Mouse (Mus musculus): Measurements from ENCODE around the gene Prrt3. TPM values are rescaled to one million over a fixed set of nuclear protein-coding genes. Genes with fewer than 3 reads are reported as not detected.

Prrt3 gene
- polyA plus RNA-seq, 1 experiment from 2014 or later, result 0.97 TPM

GRCm38 (mm10) chr6:113514600-113514999, 12.9 kb upstream of the Prrt3 start:
- Histone ChIP-seq H3K4me3 (ENCODE audit: low read length) (no peak overlapping the region), H3K36me3 (ENCODE audit: insufficient read depth, low read length) (peaks cover 61% of the 10 kb centered on the region), H3K27ac (ENCODE audit: low read length) (no peak overlapping the region), H3K4me1 (ENCODE audit: insufficient read depth, low read length) (no peaks in the 10 kb centered on the region), H3K4me2 (replicated peaks; ENCODE audit: low read depth, low read length) (no peak overlapping the region), H3K9ac (replicated peaks; ENCODE audit: low read length) (no peak overlapping the region), H3K27me3 (ENCODE audit: insufficient read depth, low read length) (no peaks in the 10 kb centered on the region), H3K9me3 (ENCODE audit: low read length) (no peaks in the 10 kb centered on the region)
- no peak for ATAC-seq (ENCODE audit: low FRiP score, low TSS enrichment)
- 98% methylated on average over 3 of the region's 3 CpGs for WGBS

- Histone ChIP-seq H3K4me2 (replicated peaks; ENCODE audit: low read depth, low read length) (no peak overlapping the region), H3K36me3 (ENCODE audit: insufficient read depth, low read length) (peaks cover 55% of the 10 kb centered on the region), H3K9me3 (ENCODE audit: low read length) (no peaks in the 10 kb centered on the region), H3K9ac (replicated peaks; ENCODE audit: low read length) (no peak overlapping the region), H3K4me1 (ENCODE audit: insufficient read depth, low read length) (no peaks in the 10 kb centered on the region), H3K4me3 (ENCODE audit: low read length) (no peak overlapping the region), H3K27ac (ENCODE audit: low read length) (no peak overlapping the region), H3K27me3 (ENCODE audit: insufficient read depth, low read length) (no peaks in the 10 kb centered on the region)
- ATAC-seq (ENCODE audit: low FRiP score, low TSS enrichment), result no peak
- 94% methylated on average over 6 of the region's 6 CpGs for WGBS
Observed at GRCm38 (mm10) chr6:113513944-113514343, 12.2 kb upstream of the Prrt3 start.

- ATAC-seq (ENCODE audit: low FRiP score, low TSS enrichment), result 0 out of 2 replicates have a peak, but pooled peaks have one; percentile 15
- H3K4me1 ChIP-seq (ENCODE audit: insufficient read depth, low read length), result 0 out of 2 replicates have a peak, but pooled peaks cover 4% of the 10 kb centered on the region
- no peaks in the 10 kb centered on the region for H3K27me3 ChIP-seq (ENCODE audit: insufficient read depth, low read length)
- no peaks in the 10 kb centered on the region for H3K9me3 ChIP-seq (ENCODE audit: low read length)
- H3K9ac ChIP-seq (replicated peaks; ENCODE audit: low read length), result no peak overlapping the region
- WGBS, result 39% methylated on average over 5 of the region's 5 CpGs
- no peak overlapping the region for H3K4me2 ChIP-seq (replicated peaks; ENCODE audit: low read depth, low read length)
- H3K36me3 ChIP-seq (ENCODE audit: insufficient read depth, low read length), result peaks cover 7% of the 10 kb centered on the region
- no peak overlapping the region for H3K4me3 ChIP-seq (ENCODE audit: low read length)
- no peak overlapping the region for H3K27ac ChIP-seq (ENCODE audit: low read length)
Observed at GRCm38 (mm10) chr6:113508947-113509280, 7.2 kb upstream of the Prrt3 start.

GRCm38 (mm10) chr6:113508272-113508946, 6.7 kb upstream of the Prrt3 start:
- WGBS, result 58% methylated on average over 7 of the region's 7 CpGs
- no peaks in the 10 kb centered on the region for H3K9me3 ChIP-seq (ENCODE audit: low read length)
- H3K9ac ChIP-seq (replicated peaks; ENCODE audit: low read length), result no peak overlapping the region
- H3K4me1 ChIP-seq (ENCODE audit: insufficient read depth, low read length), result 0 out of 2 replicates have a peak, but pooled peaks cover 4% of the 10 kb centered on the region
- H3K4me3 ChIP-seq (ENCODE audit: low read length), result no peak overlapping the region
- H3K27me3 ChIP-seq (ENCODE audit: insufficient read depth, low read length), result no peaks in the 10 kb centered on the region
- 0 out of 2 replicates have a peak, but pooled peaks have one; percentile 6 for ATAC-seq (ENCODE audit: low FRiP score, low TSS enrichment)
- H3K27ac ChIP-seq (ENCODE audit: low read length), result no peak overlapping the region
- peaks cover 2% of the 10 kb centered on the region; the same call in 1 of the 2 replicates for H3K36me3 ChIP-seq (ENCODE audit: insufficient read depth, low read length)
- no peak overlapping the region for H3K4me2 ChIP-seq (replicated peaks; ENCODE audit: low read depth, low read length)

- Histone ChIP-seq H3K4me3 (ENCODE audit: low read length) (no peak overlapping the region), H3K4me2 (replicated peaks; ENCODE audit: low read depth, low read length) (no peak overlapping the region), H3K36me3 (ENCODE audit: insufficient read depth, low read length) (no peaks in the 10 kb centered on the region), H3K4me1 (ENCODE audit: insufficient read depth, low read length) (0 out of 2 replicates have a peak, but pooled peaks cover 4% of the 10 kb centered on the region), H3K27me3 (ENCODE audit: insufficient read depth, low read length) (peaks cover 6% of the 10 kb centered on the region), H3K9ac (replicated peaks; ENCODE audit: low read length) (no peak overlapping the region), H3K9me3 (ENCODE audit: low read length) (no peaks in the 10 kb centered on the region), H3K27ac (ENCODE audit: low read length) (no peak overlapping the region)
- no peak for ATAC-seq (ENCODE audit: low FRiP score, low TSS enrichment)
Observed at GRCm38 (mm10) chr6:113507130-113507529, 5.4 kb upstream of the Prrt3 start.

GRCm38 (mm10) chr6:113505689-113506088, 4.0 kb upstream of the Prrt3 start:
- WGBS, result 83% methylated on average over 1 of the region's 1 CpGs
- Histone ChIP-seq H3K9ac (replicated peaks; ENCODE audit: low read length) (no peak overlapping the region), H3K4me1 (ENCODE audit: insufficient read depth, low read length) (peaks cover 8% of the 10 kb centered on the region), H3K36me3 (ENCODE audit: insufficient read depth, low read length) (no peaks in the 10 kb centered on the region), H3K9me3 (ENCODE audit: low read length) (no peaks in the 10 kb centered on the region), H3K27ac (ENCODE audit: low read length) (no peak overlapping the region), H3K27me3 (ENCODE audit: insufficient read depth, low read length) (peaks cover 19% of the 10 kb centered on the region), H3K4me3 (ENCODE audit: low read length) (no peak overlapping the region), H3K4me2 (replicated peaks; ENCODE audit: low read depth, low read length) (no peak overlapping the region)
- ATAC-seq (ENCODE audit: low FRiP score, low TSS enrichment), result no peak

- Histone ChIP-seq H3K9ac (replicated peaks; ENCODE audit: low read length) (no peak overlapping the region), H3K36me3 (ENCODE audit: insufficient read depth, low read length) (no peaks in the 10 kb centered on the region), H3K4me2 (replicated peaks; ENCODE audit: low read depth, low read length) (no peak overlapping the region), H3K4me3 (ENCODE audit: low read length) (no peak overlapping the region), H3K27ac (ENCODE audit: low read length) (no peak overlapping the region), H3K27me3 (ENCODE audit: insufficient read depth, low read length) (peaks cover 20% of the 10 kb centered on the region), H3K4me1 (ENCODE audit: insufficient read depth, low read length) (peaks cover 5% of the 10 kb centered on the region), H3K9me3 (ENCODE audit: low read length) (no peaks in the 10 kb centered on the region)
- 91% methylated on average over 2 of the region's 2 CpGs for WGBS
- ATAC-seq (ENCODE audit: low FRiP score, low TSS enrichment), result no peak
Observed at GRCm38 (mm10) chr6:113502801-113503200, 1.1 kb upstream of the Prrt3 start.

- Histone ChIP-seq H3K4me2 (replicated peaks; ENCODE audit: low read depth, low read length) (no peak overlapping the region), H3K27ac (ENCODE audit: low read length) (no peak overlapping the region), H3K4me3 (ENCODE audit: low read length) (no peak overlapping the region), H3K27me3 (ENCODE audit: insufficient read depth, low read length) (peaks cover 34% of the 10 kb centered on the region), H3K4me1 (ENCODE audit: insufficient read depth, low read length) (peaks cover 10% of the 10 kb centered on the region), H3K9me3 (ENCODE audit: low read length) (no peaks in the 10 kb centered on the region), H3K36me3 (ENCODE audit: insufficient read depth, low read length) (no peaks in the 10 kb centered on the region), H3K9ac (replicated peaks; ENCODE audit: low read length) (no peak overlapping the region)
- 69% methylated on average over 6 of the region's 6 CpGs for WGBS
- no peak for ATAC-seq (ENCODE audit: low FRiP score, low TSS enrichment)
Observed at GRCm38 (mm10) chr6:113499346-113499745, 2.4 kb downstream of the Prrt3 start.

GRCm38 (mm10) chr6:113495071-113495675, 6.6 kb downstream of the Prrt3 start:
- H3K4me1 ChIP-seq (ENCODE audit: insufficient read depth, low read length), result peaks cover 5% of the 10 kb centered on the region; the same call in 1 of the 2 replicates
- H3K9ac ChIP-seq (replicated peaks; ENCODE audit: low read length), result 0 out of 2 replicates have a peak overlapping the region, but pooled peaks have one; percentile 53
- H3K27me3 ChIP-seq (ENCODE audit: insufficient read depth, low read length), result peaks cover 13% of the 10 kb centered on the region; the same call in 1 of the 2 replicates
- no peaks in the 10 kb centered on the region for H3K9me3 ChIP-seq (ENCODE audit: low read length)
- H3K4me2 ChIP-seq (replicated peaks; ENCODE audit: low read depth, low read length), result peak overlapping the region; percentile 58
- peaks cover 16% of the 10 kb centered on the region; the same call in 1 of the 2 replicates for H3K36me3 ChIP-seq (ENCODE audit: insufficient read depth, low read length)
- no peak overlapping the region for H3K27ac ChIP-seq (ENCODE audit: low read length)
- WGBS, result 44% methylated on average over 28 of the region's 28 CpGs
- H3K4me3 ChIP-seq (ENCODE audit: low read length), result peak overlapping the region; percentile 42
- 0 out of 2 replicates have a peak, but pooled peaks have one; percentile 7 for ATAC-seq (ENCODE audit: low FRiP score, low TSS enrichment)

- H3K4me2 ChIP-seq (replicated peaks; ENCODE audit: low read depth, low read length), result peak overlapping the region; percentile 58
- peak overlapping the region; percentile 53 for H3K9ac ChIP-seq (replicated peaks; ENCODE audit: low read length)
- peaks cover 13% of the 10 kb centered on the region; the same call in 1 of the 2 replicates for H3K27me3 ChIP-seq (ENCODE audit: insufficient read depth, low read length)
- WGBS, result 3% methylated on average over 50 of the region's 54 CpGs
- H3K4me1 ChIP-seq (ENCODE audit: insufficient read depth, low read length), result peaks cover 5% of the 10 kb centered on the region; the same call in 1 of the 2 replicates
- peak overlapping the region; percentile 42 for H3K4me3 ChIP-seq (ENCODE audit: low read length)
- H3K9me3 ChIP-seq (ENCODE audit: low read length), result no peaks in the 10 kb centered on the region
- H3K27ac ChIP-seq (ENCODE audit: low read length), result no peak overlapping the region
- ATAC-seq (ENCODE audit: low FRiP score, low TSS enrichment), result peak; percentile 85
- peaks cover 21% of the 10 kb centered on the region; the same call in 1 of the 2 replicates for H3K36me3 ChIP-seq (ENCODE audit: insufficient read depth, low read length)
Observed at GRCm38 (mm10) chr6:113494258-113494788, 7.4 kb downstream of the Prrt3 start.
